Comparison of ENCODE assay signal across 13 mouse cellular contexts in genomic region chr2:162391834-162392233, GRCm38 (mm10).
A peak's percentile ranks its signal among the peaks of the same experiment; 100 is the strongest.
DNase-seq lines count a peak whose midpoint lies in the region; ATAC-seq and TF ChIP-seq lines count a peak whose summit lies in the region.
"Had no signal": no experiment of that assay in that cellular context is flagged by ENCODE, and none has a peak within 500 bp of the region (broad histone marks: within the 10 kb centered on the region; RNA-seq: fewer than 3 reads in every experiment).

No protein-coding gene starts in this region.

- H3K27me3 ChIP-seq in forebrain, embryonic 16.5 days (replicated peaks; ENCODE audit: control insufficient read depth, insufficient read depth, low read length): no peaks in the 10 kb centered on the region
- no peaks in the 10 kb centered on the region; the same call in 1 of the 2 replicates for H3K27me3 ChIP-seq in forebrain, embryonic 10.5 days (ENCODE audit: poor library complexity, severe bottlenecking)
- H3K27me3 ChIP-seq in midbrain, embryonic 15.5 days (replicated peaks): no peaks in the 10 kb centered on the region
- no peaks in the 10 kb centered on the region for H3K27me3 ChIP-seq in midbrain, embryonic 10.5 days (ENCODE audit: low read depth, poor library complexity, severe bottlenecking)
- no peaks in the 10 kb centered on the region for H3K27me3 ChIP-seq in hindbrain, embryonic 16.5 days (replicated peaks; ENCODE audit: control insufficient read depth, insufficient read depth, low read length)
- no peaks in the 10 kb centered on the region for H3K27me3 ChIP-seq in intestine, postnatal 0 days (replicated peaks; ENCODE audit: control insufficient read depth, insufficient read depth, low read length)
- H3K27me3 ChIP-seq: embryonic facial prominence, embryonic 12.5 days; lung, embryonic 15.5 days; midbrain, embryonic 12.5 days had no signal

- no peak overlapping the region for H3K4me2 ChIP-seq in forebrain, embryonic 16.5 days (ENCODE audit: low read length)
- no peak overlapping the region for H3K4me2 ChIP-seq in midbrain, embryonic 15.5 days
- no peak overlapping the region for H3K4me2 ChIP-seq in hindbrain, embryonic 16.5 days (ENCODE audit: low read length)
- H3K4me2 ChIP-seq in intestine, postnatal 0 days (replicated peaks; ENCODE audit: low read depth): no peak overlapping the region
- H3K4me2 ChIP-seq: embryonic facial prominence, embryonic 12.5 days; lung, embryonic 15.5 days; midbrain, embryonic 12.5 days had no signal

- peak; percentile 83 for ATAC-seq in forebrain, embryonic 16.5 days
- ATAC-seq in midbrain, embryonic 15.5 days (replicated peaks): 0 out of 2 replicates have a peak, but pooled peaks have one; percentile 27
- ATAC-seq in hindbrain, embryonic 16.5 days: peak; percentile 95
- ATAC-seq in intestine, postnatal 0 days: no peak

- no peak for DNase-seq in forebrain, embryonic 10.5 days (ENCODE audit: extremely low spot score, low spot score)
- DNase-seq in midbrain, embryonic 10.5 days (ENCODE audit: low spot score): no peak
- DNase-seq in right cerebral cortex, postnatal 36 days (ENCODE audit: low spot score in 2 of 2): peak; percentile 8 to 19
- no peak for DNase-seq in ovary, adult 18-20 months (ENCODE audit: low spot score)
- DNase-seq: gastrocnemius, postnatal 10 days; kidney, adult 2 months had no signal

- TF ChIP-seq CTCF in intestine, postnatal 0 days (IDR thresholded peaks at IDR 0.05; ENCODE audit: low read depth): no peak

- no peak overlapping the region for H3K4me3 ChIP-seq in forebrain, embryonic 16.5 days (replicated peaks; ENCODE audit: low read length)
- no peak overlapping the region for H3K4me3 ChIP-seq in forebrain, embryonic 10.5 days
- no peak overlapping the region for H3K4me3 ChIP-seq in midbrain, embryonic 15.5 days
- H3K4me3 ChIP-seq in midbrain, embryonic 10.5 days: no peak overlapping the region
- H3K4me3 ChIP-seq in hindbrain, embryonic 16.5 days (ENCODE audit: low read length): no peak overlapping the region
- H3K4me3 ChIP-seq in intestine, postnatal 0 days (ENCODE audit: low read depth, low read length): no peak overlapping the region
- H3K4me3 ChIP-seq: embryonic facial prominence, embryonic 12.5 days; lung, embryonic 15.5 days; midbrain, embryonic 12.5 days had no signal

- H3K4me1 ChIP-seq in forebrain, embryonic 16.5 days (replicated peaks; ENCODE audit: control insufficient read depth, insufficient read depth, low read length): peaks cover 2% of the 10 kb centered on the region; the same call in 1 of the 2 replicates
- H3K4me1 ChIP-seq in forebrain, embryonic 10.5 days: peaks cover 6% of the 10 kb centered on the region
- no peaks in the 10 kb centered on the region for H3K4me1 ChIP-seq in midbrain, embryonic 15.5 days
- no peaks in the 10 kb centered on the region for H3K4me1 ChIP-seq in midbrain, embryonic 10.5 days
- no peaks in the 10 kb centered on the region for H3K4me1 ChIP-seq in hindbrain, embryonic 16.5 days (ENCODE audit: control insufficient read depth, insufficient read depth, low read depth, low read length)
- H3K4me1 ChIP-seq in intestine, postnatal 0 days (replicated peaks; ENCODE audit: control insufficient read depth, insufficient read depth, low read length): no peaks in the 10 kb centered on the region
- H3K4me1 ChIP-seq: embryonic facial prominence, embryonic 12.5 days; lung, embryonic 15.5 days; midbrain, embryonic 12.5 days had no signal

- no peaks in the 10 kb centered on the region for H3K36me3 ChIP-seq in forebrain, embryonic 16.5 days (ENCODE audit: control insufficient read depth, insufficient read depth)
- H3K36me3 ChIP-seq in forebrain, embryonic 10.5 days (replicated peaks): no peaks in the 10 kb centered on the region
- H3K36me3 ChIP-seq in midbrain, embryonic 15.5 days (replicated peaks): no peaks in the 10 kb centered on the region
- no peaks in the 10 kb centered on the region for H3K36me3 ChIP-seq in midbrain, embryonic 10.5 days
- H3K36me3 ChIP-seq in hindbrain, embryonic 16.5 days (ENCODE audit: control insufficient read depth, insufficient read depth, low read length): no peaks in the 10 kb centered on the region
- no peaks in the 10 kb centered on the region for H3K36me3 ChIP-seq in intestine, postnatal 0 days (ENCODE audit: control insufficient read depth, insufficient read depth)
- H3K36me3 ChIP-seq: embryonic facial prominence, embryonic 12.5 days; lung, embryonic 15.5 days; midbrain, embryonic 12.5 days had no signal

- no peak overlapping the region for H3K27ac ChIP-seq in forebrain, embryonic 16.5 days (ENCODE audit: low read length)
- H3K27ac ChIP-seq in forebrain, embryonic 10.5 days: no peak overlapping the region
- H3K27ac ChIP-seq in midbrain, embryonic 15.5 days: no peak overlapping the region
- H3K27ac ChIP-seq in midbrain, embryonic 10.5 days (replicated peaks): no peak overlapping the region
- peak overlapping the region; percentile 26 for H3K27ac ChIP-seq in hindbrain, embryonic 16.5 days (ENCODE audit: low read depth, low read length)
- no peak overlapping the region for H3K27ac ChIP-seq in intestine, postnatal 0 days (ENCODE audit: low read depth, low read length)
- H3K27ac ChIP-seq: embryonic facial prominence, embryonic 12.5 days; lung, embryonic 15.5 days; midbrain, embryonic 12.5 days had no signal

- WGBS in forebrain, embryonic 16.5 days: 17% methylated on average over 4 of the region's 4 CpGs
- 70% methylated on average over 4 of the region's 4 CpGs for WGBS in forebrain, embryonic 10.5 days
- WGBS in midbrain, embryonic 15.5 days: 59% methylated on average over 4 of the region's 4 CpGs
- 74% methylated on average over 4 of the region's 4 CpGs for WGBS in midbrain, embryonic 10.5 days
- WGBS in hindbrain, embryonic 16.5 days: 39% methylated on average over 4 of the region's 4 CpGs
- 75% methylated on average over 4 of the region's 4 CpGs for WGBS in intestine, postnatal 0 days

- no peak overlapping the region for H3K9ac ChIP-seq in forebrain, embryonic 16.5 days (replicated peaks; ENCODE audit: low read depth, low read length)
- H3K9ac ChIP-seq in midbrain, embryonic 15.5 days: no peak overlapping the region
- no peak overlapping the region for H3K9ac ChIP-seq in hindbrain, embryonic 16.5 days (ENCODE audit: low read depth, low read length)
- no peak overlapping the region for H3K9ac ChIP-seq in intestine, postnatal 0 days (ENCODE audit: low read depth, low read length)
- H3K9ac ChIP-seq: embryonic facial prominence, embryonic 12.5 days; lung, embryonic 15.5 days; midbrain, embryonic 12.5 days had no signal

- H3K9me3 ChIP-seq in forebrain, embryonic 16.5 days (ENCODE audit: control insufficient read depth, low read length): no peaks in the 10 kb centered on the region
- H3K9me3 ChIP-seq in forebrain, embryonic 10.5 days: no peaks in the 10 kb centered on the region
- no peaks in the 10 kb centered on the region for H3K9me3 ChIP-seq in midbrain, embryonic 15.5 days
- no peaks in the 10 kb centered on the region for H3K9me3 ChIP-seq in midbrain, embryonic 10.5 days (replicated peaks)
- H3K9me3 ChIP-seq in hindbrain, embryonic 16.5 days (ENCODE audit: control insufficient read depth, low read length): no peaks in the 10 kb centered on the region
- no peaks in the 10 kb centered on the region for H3K9me3 ChIP-seq in intestine, postnatal 0 days (ENCODE audit: control insufficient read depth)
- H3K9me3 ChIP-seq: embryonic facial prominence, embryonic 12.5 days; lung, embryonic 15.5 days; midbrain, embryonic 12.5 days had no signal

Comparison
In these comparisons a context has a peak if more than half of its experiments do, and no peak if none do; other contexts are left out.
1. DNase-seq: peak in right cerebral cortex, postnatal 36 days (2 of 2); none in forebrain, embryonic 10.5 days (single experiment), midbrain, embryonic 10.5 days (single experiment) and ovary, adult 18-20 months (single experiment).